Mouse (Mus musculus) forebrain, embryonic 14.5 days (tissue): ENCODE results near the gene Tmem242. TPM values are rescaled to one million over a fixed set of nuclear protein-coding genes. Genes with fewer than 3 reads are reported as not detected.

ENCODE experiments used
- ATAC-seq: fragments of 200-750 bp; cut with Nextera tagmentation; 2 replicates; pipeline ENCODE4 v1.8.0; 2017; ENCODE audit warnings: mild to moderate bottlenecking, moderate library complexity
- DNase-seq: peaks from one replicate; pipeline ENCODE4 v3.0.0-alpha.2; 2015; ENCODE audit warnings: low spot score
- H3K27ac ChIP-seq: fragments of 300-500 bp; sonication (generic); 2 replicates; pipeline ENCODE4 v1.5.1; 2014; ENCODE audit warnings: low read depth, mild to moderate bottlenecking, control low read depth, low read length, moderate library complexity
- H3K27me3 ChIP-seq: fragments of 300-500 bp; sonication (generic); replicated peaks from 2 replicates; pipeline ENCODE4 v1.6.1; 2014; ENCODE audit warnings: low read length, control low read depth, mixed read lengths; ENCODE audit not compliant: control insufficient read depth, insufficient read depth
- H3K36me3 ChIP-seq: fragments of 300-500 bp; sonication (generic); 2 replicates; pipeline ENCODE4 v1.6.1; 2014; ENCODE audit warnings: low read length, control low read depth; ENCODE audit not compliant: control insufficient read depth, insufficient read depth
- H3K4me1 ChIP-seq: fragments of 300-500 bp; sonication (generic); 2 replicates; pipeline ENCODE4 v1.6.1; 2014; ENCODE audit warnings: antibody characterized with exemption, low read length, control low read depth; ENCODE audit not compliant: control insufficient read depth, insufficient read depth
- H3K4me2 ChIP-seq: fragments of 300-500 bp; sonication (generic); 2 replicates; pipeline ENCODE4 v1.6.1; 2014; ENCODE audit warnings: mild to moderate bottlenecking, control low read depth, low read length
- H3K4me3 ChIP-seq: fragments of 300-500 bp; sonication (generic); 2 replicates; pipeline ENCODE4 v1.5.1; 2014; ENCODE audit warnings: low read depth, low read length, control low read depth
- H3K9ac ChIP-seq: fragments of 300-500 bp; sonication (generic); 2 replicates; pipeline ENCODE4 v1.6.1; 2014; ENCODE audit warnings: mild to moderate bottlenecking, low read length, control low read depth, moderate library complexity
- H3K9me3 ChIP-seq: fragments of 300-500 bp; sonication (generic); replicated peaks from 2 replicates; pipeline ENCODE4 v1.6.1; 2016; ENCODE audit warnings: low read length, control low read depth, mixed read lengths; ENCODE audit not compliant: control insufficient read depth
- WGBS: fragments of 180-500 bp; shearing (Covaris S2); extraction: QIAGEN DNeasy Blood & Tissue Kit; methylation state at CpG from one replicate; pipeline ENCODE4 v1.1.7; 2014; 5-methylcytosine and 5-hydroxymethylcytosine counted together
- polyA plus RNA-seq: library from polyadenylated mRNA; unstranded; fragments of >200 nt; fragmentation: Nextera tagmentation; extraction: Ambion mirVana; gene quantifications from 2 replicates; pipeline ENCODE4 v1.2.1, GENCODE M21; 2014

The Tmem242 gene
- polyA plus RNA-seq, 1 experiment from 2014 or later = 124 TPM

DNA sequence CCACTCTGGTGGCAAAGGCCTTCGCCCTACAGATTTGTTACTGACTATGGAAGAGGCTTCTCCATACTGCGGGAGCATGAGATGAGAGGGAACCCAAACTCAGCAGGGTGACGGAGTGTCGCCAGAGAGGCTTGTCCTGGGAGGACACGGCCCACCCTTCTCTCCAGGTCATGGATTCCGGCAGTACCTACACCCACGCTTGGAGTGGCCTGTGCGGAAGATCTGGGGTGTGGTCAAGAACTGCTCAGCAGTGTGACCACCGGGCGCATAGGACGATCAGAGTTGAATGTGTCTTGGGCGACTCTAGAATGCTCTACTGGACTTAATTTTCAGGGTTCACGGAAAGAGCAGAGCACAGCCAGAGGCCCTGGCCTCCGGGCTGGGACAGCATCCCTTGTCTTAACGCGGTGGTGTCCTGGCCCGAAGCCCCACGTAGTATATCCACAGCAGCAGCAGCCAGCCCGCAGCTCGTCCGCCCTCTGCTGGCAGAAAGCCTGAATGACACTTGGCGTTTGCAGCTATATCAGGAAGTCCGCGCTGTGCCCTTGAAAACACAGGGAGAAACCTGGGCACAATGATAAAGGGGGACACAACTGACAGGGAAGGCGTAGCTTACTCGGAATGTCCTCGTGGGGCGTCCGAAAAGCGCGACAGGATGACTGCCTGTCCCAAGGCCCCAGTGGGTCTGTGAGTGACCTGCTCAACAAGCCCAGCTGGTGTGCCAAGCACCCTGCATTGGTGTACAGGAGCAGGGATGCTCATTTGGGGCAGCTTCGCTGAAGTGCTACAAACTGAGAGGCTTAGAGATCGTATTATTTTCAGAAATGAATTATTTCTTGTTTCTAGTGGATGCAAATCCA is 42.7 kb downstream of the Tmem242 start:
- WGBS = 31% methylated on average over 33 of the region's 33 CpGs
- Histone ChIP-seq H3K27ac (no peak overlapping the region), H3K4me1 (no peaks in the 10 kb centered on the region), H3K9ac (0 out of 2 replicates have a peak overlapping the region, but pooled peaks have one; percentile 25), H3K4me3 (no peak overlapping the region), H3K36me3 (no peaks in the 10 kb centered on the region), H3K4me2 (0 out of 2 replicates have a peak overlapping the region, but pooled peaks have one; percentile 12), H3K9me3 (no peaks in the 10 kb centered on the region), H3K27me3 (no peaks in the 10 kb centered on the region)
- ATAC-seq = peak; percentile 89
- peak; percentile 91 for DNase-seq

DNA sequence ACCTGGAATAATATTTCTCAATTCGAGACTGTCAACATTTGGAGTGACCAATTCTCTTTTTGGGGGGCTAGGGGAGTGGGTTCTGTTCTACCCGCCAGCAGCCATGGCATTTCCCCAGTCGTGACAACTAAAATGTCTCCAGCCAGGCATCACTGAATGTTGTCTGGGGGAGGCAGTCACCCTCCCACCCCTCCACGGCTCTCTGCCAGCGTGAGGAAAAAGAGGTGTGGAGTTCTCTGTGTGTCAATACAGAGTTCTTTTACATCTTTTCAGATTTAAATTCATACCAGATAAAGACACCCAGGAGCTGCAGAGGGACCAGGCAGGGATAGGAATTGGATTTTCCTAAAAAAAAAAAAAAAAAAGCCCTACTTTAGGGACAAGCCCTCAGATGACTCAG is 43.8 kb downstream of the Tmem242 start:
- DNase-seq (no peak), ATAC-seq (no peak)
- WGBS = 62% methylated on average over 5 of the region's 5 CpGs
- Histone ChIP-seq H3K9ac (no peak overlapping the region), H3K36me3 (no peaks in the 10 kb centered on the region), H3K4me1 (no peaks in the 10 kb centered on the region; the same call in 1 of the 2 replicates), H3K27me3 (no peaks in the 10 kb centered on the region), H3K9me3 (no peaks in the 10 kb centered on the region), H3K4me3 (no peak overlapping the region), H3K4me2 (no peak overlapping the region), H3K27ac (no peak overlapping the region)

DNA sequence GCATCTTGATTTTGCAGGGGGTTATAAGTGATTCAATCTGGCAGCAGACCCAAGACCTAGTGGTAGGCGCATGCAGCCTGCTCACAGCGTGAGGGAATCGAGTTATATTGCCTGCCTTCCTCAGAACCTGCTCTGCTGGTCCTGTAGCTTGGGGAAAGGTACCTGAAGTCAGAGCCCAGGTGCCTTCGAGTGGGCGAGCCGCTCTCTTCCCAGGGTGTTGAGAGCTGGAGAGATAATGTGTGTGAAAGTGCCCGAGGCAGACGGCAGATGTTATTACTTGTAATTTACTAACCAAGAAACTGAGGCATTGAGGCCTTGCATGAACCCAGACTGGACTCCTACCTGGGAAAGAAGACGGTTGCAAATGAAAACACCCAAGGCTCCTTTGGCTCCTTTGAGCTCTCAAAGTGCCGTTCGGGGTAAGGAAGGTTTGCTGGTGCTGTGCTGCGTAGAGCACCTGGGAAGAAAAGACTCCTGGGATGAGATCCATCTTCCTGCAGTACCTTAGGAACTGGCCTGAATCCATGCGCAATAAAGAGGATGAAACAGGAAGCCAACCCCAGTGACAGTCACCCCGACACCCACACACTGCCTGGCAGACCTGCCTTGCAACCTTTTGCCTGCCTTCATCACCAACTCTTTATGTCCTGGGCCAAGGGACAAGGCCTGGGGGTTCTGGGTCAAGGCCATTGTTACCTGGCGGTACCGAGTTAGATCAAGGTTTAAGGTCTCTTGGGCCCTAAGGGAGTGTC is 44.4 kb downstream of the Tmem242 start:
- Histone ChIP-seq H3K36me3 (no peaks in the 10 kb centered on the region), H3K27ac (no peak overlapping the region), H3K9ac (no peak overlapping the region), H3K27me3 (no peaks in the 10 kb centered on the region), H3K9me3 (no peaks in the 10 kb centered on the region), H3K4me2 (no peak overlapping the region), H3K4me3 (no peak overlapping the region), H3K4me1 (peaks cover 1% of the 10 kb centered on the region; the same call in 1 of the 2 replicates)
- WGBS = 90% methylated on average over 16 of the region's 16 CpGs
- ATAC-seq (no peak), DNase-seq (no peak)

DNA sequence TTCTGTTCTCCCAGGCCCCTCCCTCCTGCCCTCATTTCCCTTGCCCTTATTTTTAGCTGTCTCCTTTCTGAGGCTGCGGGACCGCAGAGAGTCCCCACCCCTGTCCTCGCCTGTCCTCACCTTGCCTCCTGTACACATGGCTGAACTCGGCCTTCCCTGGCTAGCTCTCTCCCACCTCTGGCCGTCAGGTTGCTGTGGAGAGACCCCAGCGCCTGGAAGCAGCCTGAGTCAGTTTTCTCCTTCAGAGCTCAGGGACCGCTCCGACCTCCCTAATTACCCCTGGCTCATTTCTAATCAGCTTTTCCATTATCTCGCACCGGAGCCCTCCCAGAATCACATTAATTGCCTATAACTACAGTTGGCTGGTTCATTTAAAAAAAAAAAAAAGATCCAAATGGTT is 49.4 kb downstream of the Tmem242 start:
- 16% methylated on average over 10 of the region's 10 CpGs for WGBS
- Histone ChIP-seq H3K27me3 (no peaks in the 10 kb centered on the region), H3K4me3 (no peak overlapping the region), H3K27ac (0 out of 2 replicates have a peak overlapping the region, but pooled peaks have one; percentile 9), H3K4me2 (no peak overlapping the region), H3K36me3 (no peaks in the 10 kb centered on the region), H3K9me3 (no peaks in the 10 kb centered on the region), H3K4me1 (peaks cover 2% of the 10 kb centered on the region; the same call in 1 of the 2 replicates), H3K9ac (0 out of 2 replicates have a peak overlapping the region, but pooled peaks have one; percentile 25)
- DNase-seq = peak; percentile 28
- no peak for ATAC-seq

- 47% methylated on average over 3 of the region's 3 CpGs for WGBS
- no peaks in the 10 kb centered on the region for H3K27me3 ChIP-seq
- DNase-seq (no peak), ATAC-seq (no peak)
- no peak overlapping the region for H3K27ac ChIP-seq
- peaks cover 2% of the 10 kb centered on the region; the same call in 1 of the 2 replicates for H3K4me1 ChIP-seq
- no peaks in the 10 kb centered on the region for H3K9me3 ChIP-seq
- no peak overlapping the region for H3K4me3 ChIP-seq
- no peak overlapping the region for H3K9ac ChIP-seq
- no peaks in the 10 kb centered on the region for H3K36me3 ChIP-seq
- H3K4me2 ChIP-seq = no peak overlapping the region
Measured at GRCm38 (mm10) chr17:5388351-5388750, 51.7 kb downstream of the Tmem242 start.

- Histone ChIP-seq H3K9ac (no peak overlapping the region), H3K4me2 (no peak overlapping the region), H3K27ac (no peak overlapping the region), H3K36me3 (no peaks in the 10 kb centered on the region), H3K27me3 (no peaks in the 10 kb centered on the region), H3K4me1 (peaks cover 2% of the 10 kb centered on the region; the same call in 1 of the 2 replicates), H3K4me3 (no peak overlapping the region), H3K9me3 (no peaks in the 10 kb centered on the region)
- ATAC-seq (no peak), DNase-seq (no peak)
- 92% methylated on average over 12 of the region's 12 CpGs for WGBS
Measured at GRCm38 (mm10) chr17:5386885-5387545, 53.0 kb downstream of the Tmem242 start.

DNA sequence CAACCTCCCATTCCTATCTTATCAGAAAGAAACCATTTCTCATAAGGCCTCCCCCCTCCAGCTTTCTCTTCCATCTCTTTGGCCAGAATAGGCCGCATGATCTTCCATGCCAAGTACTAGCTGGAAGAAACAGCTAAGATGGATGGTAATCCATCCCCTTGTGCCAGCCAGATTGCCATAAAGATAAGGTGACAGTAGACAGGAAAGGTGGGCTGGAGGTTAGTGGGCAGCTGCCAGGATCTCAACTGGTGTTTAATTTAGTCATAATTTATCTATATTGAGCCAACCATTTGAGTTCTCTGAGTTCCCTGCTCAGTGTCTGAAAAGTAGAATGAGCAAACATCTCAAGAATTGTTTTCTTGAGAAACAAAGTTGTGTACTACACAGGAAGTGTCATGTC is 54.4 kb downstream of the Tmem242 start:
- Histone ChIP-seq H3K4me1 (0 out of 2 replicates have a peak, but pooled peaks cover 2% of the 10 kb centered on the region), H3K27ac (no peak overlapping the region), H3K9ac (no peak overlapping the region), H3K27me3 (no peaks in the 10 kb centered on the region), H3K9me3 (no peaks in the 10 kb centered on the region), H3K4me3 (no peak overlapping the region), H3K36me3 (no peaks in the 10 kb centered on the region), H3K4me2 (no peak overlapping the region)
- 100% methylated on average over 1 of the region's 1 CpGs for WGBS
- ATAC-seq (no peak), DNase-seq (no peak)

- peaks cover 10% of the 10 kb centered on the region; the same call in 1 of the 2 replicates for H3K4me1 ChIP-seq
- no peaks in the 10 kb centered on the region for H3K36me3 ChIP-seq
- H3K27ac ChIP-seq = no peak overlapping the region
- peak overlapping the region; percentile 9; the same call in 1 of the 2 replicates for H3K4me2 ChIP-seq
- no peaks in the 10 kb centered on the region for H3K9me3 ChIP-seq
- H3K9ac ChIP-seq = no peak overlapping the region
- no peaks in the 10 kb centered on the region for H3K27me3 ChIP-seq
- ATAC-seq (peak; percentile 34; the same call in 1 of the 2 replicates), DNase-seq (no peak)
- no peak overlapping the region for H3K4me3 ChIP-seq
- WGBS = 33% methylated on average over 7 of the region's 7 CpGs
Measured at GRCm38 (mm10) chr17:5377930-5378310, 62.1 kb downstream of the Tmem242 start.
